In the genomic region with DNA sequence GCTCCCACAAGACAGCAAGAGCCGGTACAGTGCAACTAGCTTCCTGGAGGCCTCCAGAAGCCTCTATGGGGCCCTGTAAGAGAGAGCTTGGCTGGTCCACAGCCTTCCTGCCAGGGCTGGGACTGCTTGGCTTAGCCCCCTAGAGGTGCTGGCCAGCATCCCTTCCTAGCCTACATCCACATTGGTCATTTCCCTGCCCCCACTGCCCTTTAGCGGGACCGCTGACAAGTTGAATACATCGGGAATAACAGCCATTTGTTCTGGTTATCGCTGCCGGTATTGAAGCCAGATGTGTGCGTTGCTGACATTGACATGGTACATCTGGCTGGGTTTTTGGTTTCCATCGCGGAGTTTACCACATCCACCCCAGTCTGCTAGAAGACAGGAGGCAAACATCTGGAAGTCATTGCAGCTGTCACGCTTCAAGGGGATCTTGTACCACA, we compare ENCODE assay signal across 8 mouse cellular contexts.
DNase-seq lines count a peak whose midpoint lies in the region; ATAC-seq and TF ChIP-seq lines count a peak whose summit lies in the region.

No protein-coding gene starts in this region.

- H3K27me3 ChIP-seq in embryonic facial prominence, embryonic 12.5 days: no peaks in the 10 kb centered on the region
- H3K27me3 ChIP-seq in hindbrain, postnatal 0 days (ENCODE audit: insufficient read depth, low read length): no peaks in the 10 kb centered on the region
- H3K27me3 ChIP-seq in lung, embryonic 14.5 days (ENCODE audit: insufficient read depth, low read length): no peaks in the 10 kb centered on the region

- H3K27ac ChIP-seq in embryonic facial prominence, embryonic 12.5 days: peak overlapping the region; percentile 92
- no peak overlapping the region for H3K27ac ChIP-seq in hindbrain, postnatal 0 days
- H3K27ac ChIP-seq in lung, embryonic 14.5 days (ENCODE audit: low read depth): peak overlapping the region; percentile 43; the same call in 1 of the 2 replicates

- peaks cover 25% of the 10 kb centered on the region for H3K4me1 ChIP-seq in embryonic facial prominence, embryonic 12.5 days
- no peaks in the 10 kb centered on the region for H3K4me1 ChIP-seq in hindbrain, postnatal 0 days (ENCODE audit: insufficient read depth, low read length)
- H3K4me1 ChIP-seq in lung, embryonic 14.5 days (ENCODE audit: insufficient read depth): no peaks in the 10 kb centered on the region

- H3K36me3 ChIP-seq in embryonic facial prominence, embryonic 12.5 days: no peaks in the 10 kb centered on the region
- H3K36me3 ChIP-seq in hindbrain, postnatal 0 days (ENCODE audit: insufficient read depth, low read length): no peaks in the 10 kb centered on the region
- H3K36me3 ChIP-seq in lung, embryonic 14.5 days (ENCODE audit: insufficient read depth): no peaks in the 10 kb centered on the region

- peak; percentile 93 for ATAC-seq in embryonic facial prominence, embryonic 12.5 days (ENCODE audit: insufficient number of reproducible peaks, insufficient read depth, low FRiP score, low TSS enrichment)
- ATAC-seq in hindbrain, postnatal 0 days: 0 out of 2 replicates have a peak, but pooled peaks have one; percentile 29
- ATAC-seq in lung, embryonic 14.5 days (ENCODE audit: insufficient read depth): peak; percentile 97

- TF ChIP-seq CTCF in hindbrain, postnatal 0 days (IDR thresholded peaks at IDR 0.05; ENCODE audit: low read depth): peak; percentile 14
- peak; percentile 72 for TF ChIP-seq CTCF in lung, embryonic 14.5 days (IDR thresholded peaks at IDR 0.05; ENCODE audit: low read depth)

- H3K4me3 ChIP-seq in embryonic facial prominence, embryonic 12.5 days: no peak overlapping the region
- no peak overlapping the region for H3K4me3 ChIP-seq in hindbrain, postnatal 0 days (ENCODE audit: low read length)
- no peak overlapping the region for H3K4me3 ChIP-seq in lung, embryonic 14.5 days (ENCODE audit: low read depth, low read length)

- peak; percentile 30 for DNase-seq in gastrocnemius, postnatal 10 days
- no peak for DNase-seq in gastrocnemius, postnatal 36 days
- DNase-seq in hindbrain, postnatal 0 days (ENCODE audit: low spot score): no peak
- peak; percentile 97 for DNase-seq in lung, embryonic 14.5 days
- DNase-seq in right cerebral cortex, postnatal 10 days (ENCODE audit: low spot score in 2 of 2): no peak
- no peak for DNase-seq in c-Kit-positive CD71-positive TER-119-positive erythroid progenitor cells, embryonic 14.5 days (ENCODE audit: low spot score)
- DNase-seq in left cerebral cortex, adult 8-10 months (ENCODE audit: low spot score in 2 of 2): no peak

- intact Hi-C loops in gastrocnemius, postnatal 36 days (cut with DNase I): no loop called here

- WGBS in embryonic facial prominence, embryonic 12.5 days: 19% methylated on average over 10 of the region's 10 CpGs
- WGBS in hindbrain, postnatal 0 days: 74% methylated on average over 10 of the region's 10 CpGs
- WGBS in lung, embryonic 14.5 days: 30% methylated on average over 10 of the region's 10 CpGs

- no peak overlapping the region for H3K9ac ChIP-seq in embryonic facial prominence, embryonic 12.5 days
- H3K9ac ChIP-seq in hindbrain, postnatal 0 days (replicated peaks; ENCODE audit: low read length): no peak overlapping the region
- H3K9ac ChIP-seq in lung, embryonic 14.5 days: no peak overlapping the region

- peak overlapping the region; percentile 29 for H3K4me2 ChIP-seq in embryonic facial prominence, embryonic 12.5 days (replicated peaks)
- no peak overlapping the region for H3K4me2 ChIP-seq in hindbrain, postnatal 0 days (ENCODE audit: low read depth, low read length)
- peak overlapping the region; percentile 44 for H3K4me2 ChIP-seq in lung, embryonic 14.5 days

- no peaks in the 10 kb centered on the region; the same call in 1 of the 2 replicates for H3K9me3 ChIP-seq in embryonic facial prominence, embryonic 12.5 days
- no peaks in the 10 kb centered on the region for H3K9me3 ChIP-seq in hindbrain, postnatal 0 days (ENCODE audit: low read length)
- peaks cover 5% of the 10 kb centered on the region; the same call in 1 of the 2 replicates for H3K9me3 ChIP-seq in lung, embryonic 14.5 days (ENCODE audit: low read depth, low read length)

Comparison
In these comparisons a context has a peak if more than half of its experiments do, and no peak if none do; other contexts are left out.
1. DNase-seq: peak in gastrocnemius, postnatal 10 days (single experiment) and lung, embryonic 14.5 days (single experiment); none in gastrocnemius, postnatal 36 days (0 of 2), hindbrain, postnatal 0 days (single experiment), right cerebral cortex, postnatal 10 days (0 of 2), c-Kit-positive CD71-positive TER-119-positive erythroid progenitor cells, embryonic 14.5 days (single experiment) and left cerebral cortex, adult 8-10 months (0 of 2).
2. ATAC-seq: peak in every context shown above with its lines; median percentile 97 in lung, embryonic 14.5 days; 93 in embryonic facial prominence, embryonic 12.5 days; 29 in hindbrain, postnatal 0 days.